Mouse (Mus musculus): ENCODE measurements around the gene Agxt.

GRCm38 (mm10) chr1:93168295-93168775 lies 33.3 kb downstream of the Agxt start, which contains the start of gene Crocc2:
- TF ChIP-seq GATA1 (IDR thresholded peaks at IDR 0.05; ENCODE audit: low read length) (no peak), TAL1 (IDR thresholded peaks at IDR 0.05; ENCODE audit: low read length) (no peak)
